Mouse (Mus musculus) limb, embryonic 14.5 days (tissue): ENCODE measurements at regions not wholly inside any gene's neighbourhood (a gene's known extent, or its start where the extent isn't known, plus 50 kb on each side); places are given as distances from the start of the nearest gene placed in this dataset.

Source experiments
- ATAC-seq: fragments of 200-750 bp; cut with Nextera tagmentation; 2 replicates; pipeline ENCODE4 v1.8.0; 2017; ENCODE audit warnings: low read depth, moderate number of reproducible peaks, moderate TSS enrichment; ENCODE audit not compliant: low FRiP score
- DNase-seq: peaks from one replicate; pipeline ENCODE4 v3.0.0-alpha.2; 2015; ENCODE audit warnings: low spot score
- H3K27ac ChIP-seq: fragments of 300-500 bp; sonication (generic); replicated peaks from 2 replicates; pipeline ENCODE4 v1.5.1; 2014; ENCODE audit warnings: low read depth, mild to moderate bottlenecking, low read length, moderate library complexity, mixed read lengths
- H3K27me3 ChIP-seq: fragments of 300-500 bp; sonication (generic); 2 replicates; pipeline ENCODE4 v1.6.1; 2014; ENCODE audit warnings: low read length, mixed read lengths; ENCODE audit not compliant: control insufficient read depth, insufficient read depth
- H3K36me3 ChIP-seq: fragments of 300-500 bp; sonication (generic); 2 replicates; pipeline ENCODE4 v1.6.1; 2014; ENCODE audit warnings: mild to moderate bottlenecking, low read length, moderate library complexity, mixed read lengths; ENCODE audit not compliant: control insufficient read depth, insufficient read depth
- H3K4me1 ChIP-seq: fragments of 300-500 bp; sonication (generic); 2 replicates; pipeline ENCODE4 v1.6.1; 2014; ENCODE audit warnings: antibody characterized with exemption, low read length, mixed read lengths; ENCODE audit not compliant: control insufficient read depth, insufficient read depth
- H3K4me2 ChIP-seq: fragments of 300-500 bp; sonication (generic); replicated peaks from 2 replicates; pipeline ENCODE4 v1.6.1; 2014; ENCODE audit warnings: low read depth, mild to moderate bottlenecking, low read length, moderate library complexity; ENCODE audit not compliant: severe bottlenecking
- H3K4me3 ChIP-seq: fragments of 300-500 bp; sonication (generic); replicated peaks from 2 replicates; pipeline ENCODE4 v1.5.1; 2014; ENCODE audit warnings: low read length
- H3K9ac ChIP-seq: fragments of 300-500 bp; sonication (generic); 2 replicates; pipeline ENCODE4 v1.6.1; 2014; ENCODE audit warnings: mild to moderate bottlenecking, low read depth, low read length, moderate library complexity; ENCODE audit not compliant: severe bottlenecking
- H3K9me3 ChIP-seq: fragments of 300-500 bp; sonication (generic); 2 replicates; pipeline ENCODE4 v1.6.1; 2016; ENCODE audit warnings: low read length; ENCODE audit not compliant: control insufficient read depth
- POLR2A ChIP-seq: fragments of 200-500 bp; IDR thresholded peaks from 2 replicates; pipeline ENCODE4 v1.8.0; 2012; ENCODE audit warnings: inconsistent platforms, mild to moderate bottlenecking, moderate library complexity, borderline replicate concordance; ENCODE audit not compliant: insufficient read depth, insufficient read length; ENCODE audit errors: extremely low read depth
- WGBS: fragments of 180-500 bp; shearing (Covaris S2); extraction: QIAGEN DNeasy Blood & Tissue Kit; methylation state at CpG from one replicate; pipeline ENCODE4 v1.1.7; 2014; 5-methylcytosine and 5-hydroxymethylcytosine counted together

- WGBS, result 71% methylated on average over 6 of the region's 6 CpGs
- no peak overlapping the region for H3K9ac ChIP-seq
- H3K36me3 ChIP-seq, result no peaks in the 10 kb centered on the region
- no peaks in the 10 kb centered on the region for H3K27me3 ChIP-seq
- no peak overlapping the region for H3K4me2 ChIP-seq
- H3K4me3 ChIP-seq, result no peak overlapping the region
- TF ChIP-seq POLR2A, result no peak
- no peaks in the 10 kb centered on the region for H3K9me3 ChIP-seq
- DNase-seq (no peak), ATAC-seq (no peak)
- peaks cover 11% of the 10 kb centered on the region for H3K4me1 ChIP-seq
- H3K27ac ChIP-seq, result no peak overlapping the region
Observed at GRCm38 (mm10) chr1:90403057-90403456, 199.3 kb downstream of the Ackr3 start.

GRCm38 (mm10) chr1:90404717-90405487, 197.9 kb upstream of the Cops8 start:
- 49% methylated on average over 6 of the region's 6 CpGs for WGBS
- Histone ChIP-seq H3K27ac (no peak overlapping the region), H3K9me3 (no peaks in the 10 kb centered on the region)

DNA sequence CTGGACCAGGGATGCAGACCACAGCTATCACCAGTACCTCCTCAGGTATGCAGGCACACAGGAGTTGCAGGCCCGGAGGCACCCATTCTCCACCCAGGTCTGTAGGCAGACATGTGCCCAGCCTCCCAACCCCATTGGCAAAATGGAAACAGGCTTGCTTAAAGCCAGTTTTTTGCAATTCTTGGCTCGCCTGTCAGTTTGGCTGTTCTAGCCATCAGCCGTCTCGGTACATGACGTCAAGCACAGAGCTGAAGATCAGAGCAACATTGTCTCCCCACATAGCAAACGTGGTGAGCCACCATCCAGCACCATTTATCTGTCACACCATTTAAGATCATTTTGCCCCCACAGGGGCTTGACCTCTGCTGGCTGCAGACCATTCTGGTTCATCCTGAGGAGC, 196.1 kb upstream of the Cops8 start:
- TF ChIP-seq POLR2A, result no peak
- 81% methylated on average over 6 of the region's 6 CpGs for WGBS

More at GRCm38 (mm10) chr1:90404717-90405487, 197.9 kb upstream of the Cops8 start:
- Histone ChIP-seq H3K27me3 (no peaks in the 10 kb centered on the region), H3K4me2 (no peak overlapping the region), H3K36me3 (no peaks in the 10 kb centered on the region), H3K9ac (no peak overlapping the region), H3K4me1 (peaks cover 9% of the 10 kb centered on the region), H3K4me3 (no peak overlapping the region)
- no peak for TF ChIP-seq POLR2A
- ATAC-seq (no peak), DNase-seq (no peak)

DNA sequence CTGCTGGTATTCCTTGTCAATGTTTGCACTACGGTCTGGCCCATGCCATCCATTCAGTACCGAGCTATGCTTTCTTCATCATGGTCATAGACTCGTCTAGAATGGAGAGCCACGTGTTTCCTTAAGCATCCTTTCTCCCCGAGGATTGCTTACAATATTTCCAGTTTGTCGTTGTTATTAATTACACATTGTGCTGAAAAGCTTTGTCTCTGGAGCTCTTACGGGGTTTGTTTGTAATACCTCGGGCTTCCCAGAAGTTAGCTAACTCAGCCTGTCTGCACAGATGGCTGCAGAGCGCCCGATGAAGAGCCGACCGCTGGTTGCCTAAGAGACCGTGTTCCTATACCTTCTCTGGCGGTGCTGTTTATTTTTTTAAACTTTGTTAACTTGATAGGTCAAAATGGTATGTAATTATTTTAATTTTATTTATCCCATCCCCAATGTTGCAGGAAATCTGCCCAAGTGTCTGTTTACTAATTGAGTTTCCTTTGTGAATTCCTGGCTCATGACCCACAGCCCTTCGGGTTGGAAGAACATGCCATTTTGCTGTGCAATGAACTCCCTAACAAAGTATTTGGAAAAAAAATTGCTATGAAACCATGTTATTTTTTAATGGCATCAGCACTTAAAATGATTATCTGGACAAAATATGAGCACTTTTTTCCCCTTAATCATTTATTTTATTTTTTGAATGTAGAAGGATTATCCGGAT, 194.1 kb upstream of the Cops8 start:
- no peak for TF ChIP-seq POLR2A
- no peaks in the 10 kb centered on the region for H3K36me3 ChIP-seq
- no peaks in the 10 kb centered on the region for H3K27me3 ChIP-seq
- H3K4me3 ChIP-seq, result no peak overlapping the region
- peaks cover 9% of the 10 kb centered on the region for H3K4me1 ChIP-seq
- no peak for DNase-seq
- H3K27ac ChIP-seq, result no peak overlapping the region
- H3K9me3 ChIP-seq, result 0 out of 2 replicates have a peak, but pooled peaks cover 3% of the 10 kb centered on the region
- no peak for ATAC-seq
- no peak overlapping the region for H3K4me2 ChIP-seq
- H3K9ac ChIP-seq, result no peak overlapping the region
- 87% methylated on average over 16 of the region's 16 CpGs for WGBS

More for the DNA sequence above, 196.1 kb upstream of the Cops8 start:
- ATAC-seq (no peak), DNase-seq (no peak)
- H3K36me3 ChIP-seq, result no peaks in the 10 kb centered on the region
- H3K9ac ChIP-seq, result no peak overlapping the region
- no peaks in the 10 kb centered on the region for H3K9me3 ChIP-seq
- H3K4me3 ChIP-seq, result no peak overlapping the region
- H3K27me3 ChIP-seq, result no peaks in the 10 kb centered on the region
- H3K4me2 ChIP-seq, result no peak overlapping the region
- H3K4me1 ChIP-seq, result peaks cover 9% of the 10 kb centered on the region
- no peak overlapping the region for H3K27ac ChIP-seq

DNA sequence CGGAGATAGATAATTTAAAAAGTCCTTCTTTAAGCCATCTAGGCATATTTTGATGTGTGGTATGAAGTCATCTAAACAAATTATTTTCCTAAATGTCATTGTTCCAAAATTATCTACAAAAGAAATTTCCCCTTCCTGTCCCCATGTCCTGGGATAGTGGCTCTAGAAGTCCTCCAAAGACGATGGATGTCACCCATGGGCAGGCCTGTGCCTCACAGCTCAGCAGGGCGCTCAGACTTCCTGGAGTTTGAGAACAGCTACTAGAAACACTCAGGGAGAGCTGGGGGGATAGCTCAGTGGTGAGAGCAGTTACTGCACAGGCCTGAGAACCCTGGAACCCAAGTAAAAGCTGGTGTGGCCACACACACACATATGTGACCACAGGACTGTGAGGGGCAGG, 193.5 kb upstream of the Cops8 start:
- ATAC-seq (no peak), DNase-seq (no peak)
- no peaks in the 10 kb centered on the region for H3K36me3 ChIP-seq
- TF ChIP-seq POLR2A, result no peak
- no peak overlapping the region for H3K4me2 ChIP-seq
- H3K9me3 ChIP-seq, result 0 out of 2 replicates have a peak, but pooled peaks cover 3% of the 10 kb centered on the region
- H3K27me3 ChIP-seq, result no peaks in the 10 kb centered on the region
- H3K27ac ChIP-seq, result no peak overlapping the region
- H3K4me1 ChIP-seq, result peaks cover 9% of the 10 kb centered on the region
- no peak overlapping the region for H3K9ac ChIP-seq
- WGBS, result 94% methylated on average over 3 of the region's 3 CpGs
- no peak overlapping the region for H3K4me3 ChIP-seq
